Mouse (Mus musculus) cortical plate, adult 2 months (tissue): ENCODE measurements around the gene Zscan2. TPM values are rescaled to one million over a fixed set of nuclear protein-coding genes. Genes with fewer than 3 reads are reported as not detected.
"Not testable (repeated sequence)": the region's sequence is repeated elsewhere in the genome, so short reads cannot be mapped to it uniquely, and the experiment has no call there.

Experiments used
- H3K27ac ChIP-seq: fragments of 200-500 bp; 2 replicates; pipeline ENCODE4 v1.5.1; 2012; ENCODE audit warnings: low read length, control low read depth, inconsistent platforms; ENCODE audit not compliant: insufficient read depth
- H3K4me1 ChIP-seq: fragments of 200-500 bp; 2 replicates; pipeline ENCODE4 v1.6.1; 2011; ENCODE audit warnings: low read length; ENCODE audit not compliant: control insufficient read depth, insufficient read depth
- H3K4me3 ChIP-seq: fragments of 200-500 bp; 2 replicates; pipeline ENCODE4 v1.5.1; 2011; ENCODE audit warnings: mild to moderate bottlenecking, low read length, control low read depth; ENCODE audit not compliant: insufficient read depth
- CTCF ChIP-seq: fragments of 200-500 bp; IDR thresholded peaks from 2 replicates; pipeline ENCODE4 v1.5.1; 2011; ENCODE audit warnings: mild to moderate bottlenecking, control low read depth, low read length; ENCODE audit not compliant: insufficient read depth; ENCODE audit errors: extremely low read depth
- POLR2A ChIP-seq: fragments of 200-500 bp; IDR thresholded peaks from 2 replicates; pipeline ENCODE4 v1.6.1; 2011; ENCODE audit warnings: mild to moderate bottlenecking, low read length, control low read depth; ENCODE audit not compliant: insufficient read depth; ENCODE audit errors: extremely low read depth
- polyA plus RNA-seq: library from polyadenylated mRNA; depleted of rRNA; stranded (reverse); fragments of >200 nt; gene quantifications from 2 replicates; pipeline ENCODE4 v1.2.3, GENCODE M21; 2012

The Zscan2 gene
- polyA plus RNA-seq, 1 experiment: 11.1 TPM

GRCm38 (mm10) chr7:80832191-80832590, 28.5 kb upstream of the Zscan2 start:
- TF ChIP-seq POLR2A (no peak), CTCF (no peak)
- Histone ChIP-seq H3K4me3 (no peak overlapping the region), H3K4me1 (no peaks in the 10 kb centered on the region), H3K27ac (no peak overlapping the region)

GRCm38 (mm10) chr7:80832996-80833650, 27.6 kb upstream of the Zscan2 start:
- H3K4me3 ChIP-seq, H3K4me1 ChIP-seq, H3K27ac ChIP-seq: not testable (repeated sequence)

- no peak overlapping the region for H3K4me3 ChIP-seq
- H3K4me1 ChIP-seq: no peaks in the 10 kb centered on the region
- no peak overlapping the region for H3K27ac ChIP-seq
- TF ChIP-seq POLR2A: no peak
- no peak for TF ChIP-seq CTCF
Observed at GRCm38 (mm10) chr7:80833651-80834532, 26.8 kb upstream of the Zscan2 start.

GRCm38 (mm10) chr7:80835984-80836652, 24.6 kb upstream of the Zscan2 start:
- Histone ChIP-seq H3K27ac (no peak overlapping the region), H3K4me3 (no peak overlapping the region), H3K4me1 (peaks cover under 1% of the 10 kb centered on the region; the same call in 1 of the 2 replicates)
- TF ChIP-seq POLR2A: no peak
- TF ChIP-seq CTCF: no peak

- Histone ChIP-seq H3K27ac (no peak overlapping the region), H3K4me1 (peaks cover 1% of the 10 kb centered on the region; the same call in 1 of the 2 replicates), H3K4me3 (no peak overlapping the region)
- TF ChIP-seq POLR2A (no peak), CTCF (no peak)
Observed at GRCm38 (mm10) chr7:80837736-80838135, 23.0 kb upstream of the Zscan2 start.

- H3K27ac ChIP-seq: no peak overlapping the region
- H3K4me1 ChIP-seq: peaks cover 1% of the 10 kb centered on the region; the same call in 1 of the 2 replicates
- TF ChIP-seq POLR2A (no peak), CTCF (no peak)
- no peak overlapping the region for H3K4me3 ChIP-seq
Observed at GRCm38 (mm10) chr7:80838247-80838646, 22.5 kb upstream of the Zscan2 start.

GRCm38 (mm10) chr7:80839755-80840154, 21.0 kb upstream of the Zscan2 start:
- Histone ChIP-seq H3K4me3 (no peak overlapping the region), H3K27ac (no peak overlapping the region), H3K4me1 (peaks cover 1% of the 10 kb centered on the region; the same call in 1 of the 2 replicates)
- TF ChIP-seq CTCF: no peak
- no peak for TF ChIP-seq POLR2A

- H3K4me1 ChIP-seq: peaks cover 1% of the 10 kb centered on the region; the same call in 1 of the 2 replicates
- no peak overlapping the region for H3K27ac ChIP-seq
- TF ChIP-seq CTCF: no peak
- no peak for TF ChIP-seq POLR2A
- H3K4me3 ChIP-seq: no peak overlapping the region
Observed at GRCm38 (mm10) chr7:80840241-80840640, 20.5 kb upstream of the Zscan2 start.

- no peak overlapping the region for H3K27ac ChIP-seq
- no peak overlapping the region for H3K4me3 ChIP-seq
- H3K4me1 ChIP-seq: peaks cover 1% of the 10 kb centered on the region; the same call in 1 of the 2 replicates
- TF ChIP-seq POLR2A (no peak), CTCF (no peak)
Observed at GRCm38 (mm10) chr7:80840937-80841336, 19.8 kb upstream of the Zscan2 start.

- TF ChIP-seq CTCF: no peak
- TF ChIP-seq POLR2A: no peak
- H3K27ac ChIP-seq: no peak overlapping the region
- no peak overlapping the region for H3K4me3 ChIP-seq
- H3K4me1 ChIP-seq: peaks cover 1% of the 10 kb centered on the region; the same call in 1 of the 2 replicates
Observed at GRCm38 (mm10) chr7:80842132-80842531, 18.6 kb upstream of the Zscan2 start.
